Mouse (Mus musculus) natural killer cell, adult 2 months (primary cell): ENCODE measurements around the gene Ufd1.
A peak's percentile ranks its signal among the peaks of the same experiment; 100 is the strongest.

ENCODE experiments used
- DNase-seq, 2 experiments: peaks; one replicate each; pipeline ENCODE4 v3.0.0; 2022; ENCODE audit warnings: low spot score in 2 of 2

Gene Ufd1

DNA sequence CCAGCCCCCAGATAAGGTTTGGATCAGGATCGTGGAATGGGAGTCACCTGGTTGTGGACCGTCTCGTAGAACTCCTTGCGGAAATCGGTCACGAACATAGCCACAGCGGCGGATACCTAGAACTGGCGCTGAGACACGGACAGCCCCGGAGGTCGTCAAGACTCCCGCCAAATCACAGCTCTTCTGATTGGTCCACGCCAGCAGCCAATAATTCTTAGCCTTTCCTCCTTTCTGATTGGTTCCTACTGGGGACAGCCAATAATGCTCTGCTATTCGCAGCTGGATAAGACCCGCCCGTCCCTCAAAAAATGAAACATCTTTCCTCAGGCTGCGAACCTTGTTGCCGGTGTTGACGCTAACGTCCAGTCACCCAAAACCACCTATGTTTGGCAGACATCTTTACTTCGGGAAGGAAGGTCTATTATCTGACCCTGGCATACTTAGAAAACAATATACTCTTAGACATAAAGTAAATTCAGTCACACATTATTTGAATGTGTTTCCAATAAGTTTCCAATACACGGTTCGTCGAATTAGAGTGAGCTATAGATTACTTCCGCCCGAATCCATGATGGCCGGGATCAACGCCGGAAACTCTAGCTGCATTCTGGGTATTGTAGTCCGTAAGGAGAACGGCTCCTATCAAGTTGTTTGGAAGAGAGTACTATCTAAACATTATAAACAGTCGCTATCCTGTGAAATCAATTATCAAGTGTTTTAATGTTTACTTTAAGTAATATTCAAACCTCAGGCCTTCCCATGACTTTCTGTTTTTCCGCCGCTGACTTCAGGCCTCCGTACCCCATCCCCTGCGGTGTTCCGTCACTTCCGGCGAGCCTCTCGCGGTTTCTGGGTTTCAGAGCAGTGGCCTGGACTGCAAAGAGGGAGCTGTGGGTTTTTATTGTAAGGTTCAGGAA, at the start of gene Ufd1, which contains the start of gene Cdc45:
TSS of gene Ufd1 (plus strand) at position 312 of the 917 bp plus-strand sequence.
TSS of gene Cdc45 (minus strand) at position 520 of the 917 bp plus-strand sequence.
- DNase-seq: peak; percentile 89

DNA sequence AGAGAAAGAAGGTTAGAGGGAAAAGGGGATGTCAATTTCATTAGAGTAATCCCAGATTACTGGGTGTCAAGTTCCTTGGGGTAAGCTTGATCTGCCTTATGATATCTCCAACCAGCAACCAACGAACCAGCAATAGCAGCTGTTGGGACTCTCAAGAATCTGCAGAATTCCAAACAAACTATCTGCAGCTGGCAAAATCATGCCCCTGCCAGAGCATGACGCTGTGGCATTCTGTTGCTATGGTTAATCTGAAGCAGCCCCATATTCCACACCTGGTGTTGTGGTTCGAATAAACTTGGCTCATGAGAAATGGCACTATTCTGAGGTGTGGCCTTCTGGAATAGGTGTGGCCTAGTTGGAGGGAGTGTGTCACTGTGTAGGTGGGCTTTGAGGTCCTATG, 48.6 kb upstream of the Ufd1 start:
- no peak for DNase-seq

DNA sequence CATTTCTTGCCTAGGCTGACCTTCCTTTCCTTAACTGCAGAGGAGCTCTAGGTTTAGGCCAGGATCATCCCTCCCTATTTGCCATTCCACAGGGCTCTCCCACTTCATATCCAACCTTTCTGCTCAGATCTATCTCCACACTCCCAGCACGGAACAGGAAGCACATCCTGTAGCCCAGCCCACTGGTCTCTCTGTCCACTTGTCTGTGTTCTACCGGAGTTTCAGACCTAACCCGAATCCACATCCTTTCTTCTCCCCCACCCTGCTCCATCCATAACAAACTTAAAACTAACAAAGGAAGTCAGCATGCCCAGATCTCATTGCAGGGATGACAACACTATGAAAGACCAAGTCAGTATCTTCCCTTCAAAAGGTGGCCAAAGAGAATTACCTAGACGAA, 45.2 kb upstream of the Ufd1 start:
- DNase-seq: no peak

DNA sequence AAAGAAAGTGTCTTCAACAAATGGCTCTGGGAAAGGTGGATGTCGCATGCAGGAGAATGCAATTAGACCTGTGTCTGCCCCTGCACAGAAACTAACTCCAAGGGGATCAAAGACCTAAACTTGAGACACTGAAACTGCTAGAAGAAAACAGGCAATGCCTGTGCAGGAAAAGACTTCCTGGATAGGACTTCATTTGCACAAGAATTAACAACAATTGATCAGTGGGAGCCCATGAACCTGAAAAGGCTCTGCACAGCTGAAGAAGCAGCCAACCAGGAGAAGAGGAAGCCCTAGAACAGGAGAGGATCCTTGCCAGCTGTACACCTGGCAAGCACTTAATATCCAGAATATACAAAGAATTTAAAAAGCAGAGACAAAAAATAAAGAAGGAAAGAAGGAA, 42.1 kb upstream of the Ufd1 start:
- no peak for DNase-seq

DNA sequence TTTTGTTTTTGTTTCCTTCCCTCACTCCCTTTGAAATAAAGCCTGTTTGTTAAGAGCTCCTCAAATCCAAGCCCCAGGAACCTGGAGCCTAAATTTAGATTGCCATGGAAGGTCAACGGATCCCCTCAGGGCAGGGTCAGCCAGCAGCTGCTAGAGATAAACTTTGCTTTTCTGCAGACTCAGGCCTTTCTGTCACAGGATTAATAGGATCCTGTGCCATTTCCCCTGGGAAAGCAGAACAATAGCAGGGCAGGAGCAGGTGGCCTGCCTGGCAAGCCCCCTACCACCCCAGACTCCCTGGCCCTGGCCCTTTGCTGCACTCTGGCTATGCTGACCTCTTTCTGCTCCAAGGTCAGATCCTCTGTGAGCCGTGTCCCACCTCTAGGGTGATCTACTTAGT, 37.6 kb upstream of the Ufd1 start:
- no peak for DNase-seq

DNA sequence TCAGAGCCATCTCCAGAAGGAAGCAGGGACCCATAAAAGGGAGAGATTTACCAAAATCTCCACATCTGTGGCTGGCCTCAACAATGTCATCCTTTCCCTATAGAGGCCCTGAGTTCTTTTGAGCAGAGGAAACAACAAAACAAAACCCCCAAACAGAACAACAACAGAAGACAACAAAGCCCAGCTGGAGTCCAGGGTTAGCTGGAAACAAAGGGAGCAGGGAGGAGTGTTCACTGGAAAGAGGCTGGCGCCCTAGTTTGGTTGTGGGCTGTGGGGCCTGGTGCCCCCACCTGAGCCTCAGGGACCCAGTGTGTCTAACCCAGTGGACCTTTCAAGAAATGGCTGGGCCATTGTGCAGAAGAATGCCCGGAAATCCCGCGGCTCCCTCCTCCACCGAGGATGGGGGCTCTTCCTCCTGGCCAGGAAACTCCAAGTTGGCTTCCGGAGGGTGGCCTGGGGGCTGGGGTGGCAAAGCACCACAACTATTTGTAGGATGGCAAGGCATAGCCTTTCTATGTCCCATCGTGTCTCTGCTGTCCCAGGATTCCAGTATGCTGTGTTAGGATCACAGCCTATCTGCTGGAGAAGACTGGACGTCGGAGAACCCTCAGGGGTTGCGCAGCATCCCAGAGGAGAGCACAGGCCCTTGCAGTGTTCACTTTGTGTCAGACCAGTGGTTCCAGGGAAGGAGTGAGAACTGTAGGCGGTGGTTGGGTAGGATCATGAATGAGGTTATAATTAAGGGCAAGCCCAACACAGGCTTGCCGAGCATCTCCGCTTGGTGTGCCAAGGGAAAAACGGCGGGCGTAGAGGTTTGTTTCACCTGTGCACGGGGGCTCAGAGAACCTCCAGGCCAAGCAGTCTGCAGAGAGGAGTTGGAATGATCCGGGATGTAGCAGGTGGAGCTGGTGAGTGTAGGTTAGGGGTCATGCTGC, 35.7 kb upstream of the Ufd1 start:
- no peak for DNase-seq

DNA sequence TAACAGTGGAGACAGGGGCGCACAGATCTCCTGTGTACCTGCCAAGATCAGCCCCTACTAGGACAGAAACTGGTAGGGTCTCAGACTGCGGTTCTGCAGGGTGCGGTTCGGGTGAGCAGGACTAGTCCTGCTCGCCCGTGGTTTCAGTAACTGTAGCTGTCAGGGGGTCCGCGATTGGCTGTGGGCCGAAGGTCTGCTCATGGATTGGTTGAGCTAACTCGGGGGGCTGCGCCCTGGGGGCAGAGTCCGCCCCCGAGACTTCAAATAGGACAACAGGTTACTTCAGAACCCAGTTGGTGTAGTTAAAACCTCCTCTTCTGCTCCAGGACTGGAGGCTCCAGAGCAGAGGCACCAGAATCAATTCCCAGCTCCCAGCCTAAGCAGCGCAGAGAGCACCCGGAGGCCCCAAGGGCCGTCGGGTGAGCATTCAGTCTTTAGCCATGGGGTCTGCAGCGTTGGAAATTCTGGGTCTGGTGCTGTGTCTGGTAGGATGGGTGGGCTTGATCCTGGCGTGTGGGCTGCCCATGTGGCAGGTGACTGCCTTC, 35.0 kb upstream of the Ufd1 start, which contains the start of gene Cldn5:
TSS of gene Cldn5 (plus strand) at position 292 of the 545 bp plus-strand sequence.
- DNase-seq: no peak

DNA sequence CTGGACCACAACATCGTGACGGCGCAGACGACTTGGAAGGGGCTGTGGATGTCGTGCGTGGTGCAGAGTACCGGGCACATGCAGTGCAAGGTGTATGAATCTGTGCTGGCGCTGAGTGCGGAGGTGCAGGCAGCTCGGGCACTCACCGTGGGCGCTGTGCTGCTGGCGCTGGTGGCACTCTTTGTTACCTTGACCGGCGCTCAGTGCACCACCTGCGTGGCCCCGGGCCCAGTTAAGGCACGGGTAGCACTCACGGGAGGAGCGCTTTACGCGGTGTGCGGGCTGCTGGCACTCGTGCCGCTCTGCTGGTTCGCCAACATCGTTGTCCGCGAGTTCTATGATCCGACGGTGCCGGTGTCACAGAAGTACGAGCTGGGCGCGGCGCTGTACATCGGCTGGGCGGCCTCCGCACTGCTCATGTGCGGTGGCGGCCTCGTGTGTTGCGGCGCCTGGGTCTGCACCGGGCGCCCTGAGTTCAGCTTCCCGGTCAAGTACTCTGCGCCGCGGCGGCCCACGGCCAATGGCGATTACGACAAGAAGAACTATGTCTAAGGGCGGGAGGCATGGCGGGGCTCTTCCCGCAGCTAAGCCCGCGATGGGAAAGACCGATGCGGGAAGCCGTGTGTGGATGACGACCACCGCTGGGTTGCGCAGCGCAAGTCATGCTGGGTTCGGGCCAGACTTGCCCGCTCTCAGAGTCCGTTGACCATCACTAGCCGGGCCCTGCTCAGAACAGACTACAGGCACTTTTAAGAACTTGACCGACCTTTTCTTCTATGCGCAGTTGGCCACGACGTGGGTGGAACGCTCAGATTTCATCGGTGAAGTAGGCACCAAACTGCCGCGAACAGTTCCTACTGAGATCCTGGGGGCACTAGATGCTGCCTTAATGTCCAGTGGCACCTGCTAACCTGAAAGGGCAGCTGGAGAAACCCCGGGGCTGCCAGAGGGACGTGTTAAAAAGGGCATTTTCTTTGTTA, 34.2 kb upstream of the Ufd1 start:
- no peak for DNase-seq

DNA sequence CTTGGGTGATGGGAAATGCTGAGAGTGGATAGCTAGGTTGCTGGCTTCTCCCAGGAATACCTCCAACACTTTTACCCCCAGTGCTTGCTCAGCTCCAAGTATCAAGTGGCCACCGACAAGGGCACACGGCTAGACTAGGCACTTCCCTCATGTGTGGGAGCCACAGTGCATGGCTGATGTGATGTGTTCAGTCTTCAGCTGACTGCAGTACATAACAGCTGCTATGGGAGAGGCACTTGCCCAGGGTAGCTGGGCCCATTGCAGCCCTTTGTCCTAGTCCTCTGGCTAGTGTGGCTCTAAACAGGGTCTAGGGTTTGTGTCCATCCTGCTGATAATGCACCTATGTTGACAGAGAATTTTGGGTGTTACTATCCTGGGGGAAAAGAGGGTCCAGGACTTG, 33.1 kb upstream of the Ufd1 start:
- DNase-seq: no peak

DNA sequence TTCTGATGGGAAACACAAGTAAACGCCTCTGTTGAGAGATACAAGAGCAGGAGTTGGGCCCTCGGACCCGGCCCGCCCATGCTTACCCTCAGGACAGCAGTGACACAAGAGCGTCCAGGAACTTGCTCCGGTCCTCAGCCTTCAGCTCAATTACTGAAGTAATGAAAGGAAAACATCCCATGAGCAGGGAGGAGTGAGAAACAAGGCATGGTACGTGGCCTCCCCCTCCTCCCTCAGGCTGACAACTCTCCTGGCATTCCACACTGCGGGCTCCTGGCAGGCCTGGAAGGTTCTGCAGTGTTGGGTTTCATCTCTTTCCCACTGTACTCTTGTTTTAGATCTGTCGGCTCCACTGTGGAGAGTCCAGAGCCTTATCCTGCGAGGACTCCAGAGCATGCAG, 29.8 kb upstream of the Ufd1 start:
- no peak for DNase-seq

DNA sequence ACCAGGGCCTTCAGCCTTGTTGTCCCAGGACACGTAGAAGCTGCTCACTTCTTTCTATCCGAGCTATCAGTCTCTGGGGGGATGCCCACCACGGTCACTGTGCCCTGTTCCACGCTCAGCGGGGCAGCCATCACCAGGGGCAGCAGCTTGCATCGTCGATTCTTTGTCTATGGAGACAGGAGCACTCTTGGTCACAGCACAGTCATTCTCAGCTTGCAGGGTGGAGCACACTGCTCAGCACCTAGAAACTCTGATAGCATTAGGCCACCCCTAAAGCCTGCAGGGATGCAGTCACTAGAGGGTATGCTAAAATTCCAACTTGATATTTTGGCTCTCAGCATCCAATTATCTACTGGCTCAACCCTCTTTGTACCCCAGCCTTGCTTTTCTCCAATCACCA, 26.6 kb upstream of the Ufd1 start:
- DNase-seq: no peak

DNA sequence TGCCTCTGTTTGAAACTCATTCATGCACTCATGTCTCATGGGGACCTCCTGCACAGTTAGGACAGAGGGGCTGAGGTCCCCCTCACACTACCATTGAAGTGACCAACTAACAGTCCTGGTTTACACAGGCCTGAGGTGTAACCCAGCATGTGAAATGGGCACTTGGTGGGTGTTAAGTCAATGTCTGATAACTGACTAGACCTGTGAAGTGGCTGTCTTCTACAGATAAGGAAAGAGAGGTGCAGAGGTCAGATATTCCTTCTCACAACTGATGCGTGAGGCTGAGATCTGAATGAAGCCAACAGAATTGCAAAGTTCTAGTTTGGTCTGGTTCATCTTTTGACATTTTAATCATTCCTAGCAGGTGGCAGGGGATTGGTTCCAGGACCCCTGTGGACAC, 26.1 kb upstream of the Ufd1 start:
- DNase-seq: no peak

DNA sequence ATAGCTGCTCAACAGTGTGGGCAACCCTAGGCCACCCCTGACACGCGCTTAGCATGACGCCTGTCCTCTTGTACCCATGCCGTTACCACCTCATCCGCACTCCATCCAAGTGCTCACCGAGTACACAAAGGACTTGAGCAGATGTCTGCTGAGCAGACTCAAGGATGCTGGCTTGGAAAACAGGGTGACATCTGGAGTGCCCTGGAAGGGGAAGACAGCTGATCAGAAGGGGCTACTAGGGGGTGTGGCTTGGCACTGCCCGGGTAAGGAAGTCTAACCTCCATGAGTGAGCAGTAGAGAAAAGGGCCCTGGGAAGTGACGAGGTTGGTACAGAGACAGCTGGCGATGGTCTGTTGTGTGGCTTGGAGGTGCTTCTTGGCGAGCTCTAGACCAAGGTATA, 24.9 kb upstream of the Ufd1 start:
- no peak for DNase-seq

DNA sequence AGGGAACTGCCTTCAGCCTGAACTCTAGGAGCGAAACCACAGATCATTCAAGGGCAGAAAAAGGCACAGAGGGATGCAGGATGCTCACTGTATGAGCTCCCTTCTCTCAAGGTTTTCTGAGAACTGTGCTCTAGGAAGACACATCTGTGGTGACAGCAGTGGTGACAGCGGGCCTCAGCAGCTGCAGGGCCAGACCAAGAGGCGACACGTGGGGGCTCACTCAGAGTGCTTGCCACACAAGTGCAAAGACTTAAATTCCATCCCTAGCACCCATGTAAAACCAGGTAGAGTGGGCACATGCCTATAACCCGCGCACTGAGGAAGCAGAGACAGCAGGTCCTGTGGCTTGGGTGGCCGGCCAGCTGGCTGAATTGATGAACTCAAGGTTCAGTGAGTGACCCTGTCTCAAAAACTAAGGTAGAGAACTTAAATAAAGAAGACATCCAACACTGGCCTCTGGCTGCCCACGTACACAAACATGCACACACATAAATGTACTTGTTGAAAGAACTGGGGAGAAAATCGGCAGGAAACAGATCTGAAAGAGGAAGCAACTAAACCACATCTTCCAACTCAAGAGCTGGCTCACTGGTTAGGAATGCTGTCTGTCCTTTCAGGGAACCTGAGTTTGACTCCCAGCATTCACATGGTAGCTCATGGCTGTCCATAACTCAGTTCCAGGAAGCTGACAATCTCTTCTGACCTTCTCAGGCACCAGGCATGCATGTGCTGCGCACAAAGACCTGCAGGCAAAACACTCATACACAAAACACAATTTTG, 22.8 kb upstream of the Ufd1 start:
- no peak for DNase-seq

DNA sequence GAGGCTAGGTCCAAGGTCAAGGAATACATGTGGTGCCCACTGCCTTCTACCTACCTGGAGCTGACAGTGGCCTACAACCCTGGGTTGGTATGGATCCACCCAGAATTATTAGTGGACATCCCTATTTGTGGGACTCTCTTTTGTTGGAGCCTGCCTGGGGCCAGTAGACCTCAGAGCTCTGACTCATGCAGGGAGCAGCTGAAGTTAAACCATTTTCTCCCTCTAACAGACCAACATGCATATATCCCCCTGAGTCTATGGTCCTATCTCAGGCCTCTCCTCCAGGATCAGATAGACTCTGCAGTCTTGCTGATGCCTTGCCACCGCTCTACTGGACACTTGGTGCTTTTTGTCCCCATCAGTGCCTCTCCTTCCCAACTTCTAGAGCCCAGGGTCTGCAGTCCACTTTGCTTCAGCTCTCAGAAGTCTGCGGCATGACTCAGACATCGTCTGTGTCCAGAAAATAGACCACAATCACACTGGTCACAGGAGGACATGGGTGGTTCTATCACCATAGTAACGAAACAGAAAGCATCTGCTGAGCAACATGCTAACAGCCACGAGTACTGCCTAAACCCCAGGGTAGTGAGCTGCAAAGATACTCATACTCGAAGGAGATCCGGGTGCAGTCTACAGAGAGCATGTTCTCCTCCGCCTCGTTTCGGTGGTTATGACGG, 16.2 kb upstream of the Ufd1 start:
- DNase-seq: no peak

DNA sequence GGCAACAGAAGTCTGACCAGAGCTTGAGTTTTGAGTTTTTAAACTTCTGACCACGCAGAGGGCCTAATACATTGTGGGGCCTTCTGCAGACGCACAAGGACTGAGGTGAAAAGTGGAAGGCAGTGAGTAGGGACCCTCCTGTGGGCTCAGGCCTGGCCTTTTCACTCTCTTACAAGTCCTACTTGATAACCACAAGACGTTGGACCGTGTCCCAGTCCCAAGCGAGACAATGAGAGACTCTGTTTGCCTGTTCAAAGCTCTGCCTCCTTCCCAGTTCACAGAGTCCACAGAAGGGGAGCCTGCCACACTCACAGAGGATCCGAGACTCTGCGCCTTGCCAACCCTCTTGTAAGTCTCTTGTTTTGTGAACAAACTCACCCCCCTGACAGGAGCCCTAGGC, 14.9 kb upstream of the Ufd1 start:
- no peak for DNase-seq

DNA sequence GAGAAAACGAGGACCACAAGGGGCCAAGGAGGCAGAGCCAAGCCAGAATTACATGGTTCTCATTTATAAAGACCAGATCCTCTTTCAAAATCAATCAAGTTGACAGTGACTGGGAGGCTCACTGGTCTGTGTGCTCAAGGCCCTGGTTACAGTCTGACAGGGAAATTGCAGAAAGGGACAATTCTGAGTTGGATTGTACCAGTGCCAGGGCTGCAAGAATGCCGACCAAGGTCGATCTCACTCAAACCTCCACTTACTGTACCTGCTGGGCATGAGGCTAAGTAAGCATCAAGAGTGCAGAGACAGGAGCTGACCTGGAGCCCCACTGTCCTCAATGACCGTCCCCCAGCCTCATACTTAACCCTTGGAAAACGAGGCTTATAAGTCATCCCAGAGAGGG, 13.4 kb upstream of the Ufd1 start:
- no peak for DNase-seq

DNA sequence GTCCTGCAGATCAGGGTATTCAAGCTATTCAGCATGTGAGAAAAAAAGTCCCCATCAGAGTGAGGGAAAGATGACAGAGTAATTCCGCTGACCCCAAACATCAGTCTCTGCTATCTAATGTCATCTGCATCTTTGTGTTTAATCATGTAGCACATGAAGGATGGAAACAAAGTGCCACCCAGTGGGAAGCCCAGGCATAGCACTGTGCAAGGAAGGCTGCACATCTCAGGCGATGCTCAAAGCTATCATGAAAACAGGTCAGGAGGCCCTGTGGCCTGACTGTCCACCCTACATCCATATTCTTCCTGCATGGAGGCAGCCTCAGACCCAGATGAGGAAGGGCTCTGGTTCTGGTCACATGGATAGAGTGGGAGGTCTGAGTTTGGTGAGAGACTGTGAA, 12.7 kb upstream of the Ufd1 start:
- no peak for DNase-seq

DNA sequence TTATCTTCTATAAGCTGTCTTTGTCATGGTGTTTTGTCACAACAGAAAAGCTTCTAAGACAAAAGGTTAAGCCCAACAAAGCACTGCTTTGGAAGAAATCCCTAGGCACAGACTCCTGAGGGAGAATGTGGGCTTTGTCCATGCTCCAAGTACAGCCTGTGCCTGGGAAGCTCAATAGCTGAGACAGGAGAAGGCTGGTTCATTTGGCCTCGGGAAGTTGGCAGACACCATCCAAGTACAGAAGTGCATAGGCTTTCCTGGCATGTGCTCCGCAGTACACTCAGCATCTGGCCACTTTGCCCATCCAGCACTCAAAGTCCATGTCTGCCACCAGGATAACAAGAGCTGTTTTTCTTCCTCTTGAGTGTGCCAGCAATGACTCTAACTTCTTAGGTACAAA, 5.8 kb upstream of the Ufd1 start:
- no peak for DNase-seq

DNA sequence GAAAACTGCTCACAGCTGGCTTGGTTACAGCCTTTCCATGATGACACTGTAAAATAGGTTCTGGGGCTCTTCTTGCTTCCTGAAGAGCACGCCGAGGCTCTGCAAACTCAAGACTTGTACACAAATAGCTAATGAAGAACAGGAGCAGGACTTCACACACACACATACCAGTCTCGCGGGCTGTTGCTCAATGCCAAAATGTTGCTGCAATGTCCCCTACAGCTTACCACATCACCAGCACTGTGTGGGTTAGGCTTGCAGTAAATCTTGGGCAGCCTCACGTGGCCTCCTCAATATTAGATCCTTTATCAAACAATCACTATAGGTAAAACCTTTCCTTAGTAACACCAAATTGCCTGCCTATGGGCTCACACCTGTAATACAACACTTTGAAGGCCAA, 2.6 kb upstream of the Ufd1 start:
- no peak for DNase-seq
